Mouse (Mus musculus): Measurements from ENCODE around the gene Vps33b. TPM values are rescaled to one million over a fixed set of nuclear protein-coding genes. Genes with fewer than 3 reads are reported as not detected.
A peak's percentile ranks its signal among the peaks of the same experiment; 100 is the strongest.

Gene Vps33b
- polyA plus RNA-seq, 1 experiment from 2014 or later: 22.1 TPM

DNA sequence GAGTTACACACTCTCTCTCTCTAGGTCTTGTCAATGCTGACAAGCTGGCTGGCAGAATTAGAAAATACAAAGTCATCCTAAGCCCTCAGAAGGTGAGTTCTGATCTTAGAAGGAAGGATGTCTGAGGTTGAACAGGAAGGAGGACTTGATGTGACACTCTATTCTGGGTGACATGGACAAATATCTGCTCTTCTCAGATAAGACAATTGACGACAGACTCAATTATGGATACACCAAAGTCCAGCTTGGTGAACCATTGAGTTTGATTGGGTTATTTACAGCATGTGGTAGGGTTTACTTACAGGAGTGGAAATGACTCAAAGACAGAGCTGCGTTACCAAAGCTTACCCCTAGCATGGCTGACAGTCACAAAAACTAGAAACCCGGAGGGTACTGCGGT lies 6.9 kb downstream of the Vps33b start:
- Histone ChIP-seq H3K4me2 (replicated peaks) (no peak overlapping the region), H3K4me1 (no peaks in the 10 kb centered on the region), H3K36me3 (peaks cover 72% of the 10 kb centered on the region), H3K27ac (no peak overlapping the region), H3K27me3 (replicated peaks) (no peaks in the 10 kb centered on the region), H3K9ac (no peak overlapping the region), H3K4me3 (no peak overlapping the region), H3K9me3 (peaks cover 16% of the 10 kb centered on the region)
- WGBS: 97% methylated on average over 4 of the region's 4 CpGs
- no peak for ATAC-seq (ENCODE audit: low FRiP score, low read depth)

DNA sequence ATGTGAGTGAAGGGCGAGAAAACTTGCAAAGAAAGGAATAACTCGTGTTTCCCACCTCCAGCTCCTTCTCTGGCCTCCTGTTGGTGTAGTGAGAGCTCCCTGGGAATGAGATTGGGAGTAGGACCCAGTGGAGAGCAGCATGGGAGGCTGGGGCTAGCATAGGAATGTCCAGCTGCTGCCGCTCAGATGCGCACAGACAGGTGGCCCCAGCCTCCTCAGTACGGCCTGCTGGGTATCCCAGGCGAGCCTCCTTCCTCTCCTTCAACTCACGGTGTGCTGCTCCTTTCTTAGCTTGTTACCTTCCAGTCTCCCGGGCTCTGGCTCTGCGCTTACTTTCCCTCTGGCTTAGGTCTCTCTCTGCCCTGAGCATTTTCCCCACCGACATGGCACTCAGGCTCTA lies 10.6 kb downstream of the Vps33b start:
- ATAC-seq (ENCODE audit: low FRiP score, low read depth): no peak
- no peak overlapping the region for H3K4me3 ChIP-seq
- no peaks in the 10 kb centered on the region for H3K27me3 ChIP-seq (replicated peaks)
- H3K9ac ChIP-seq: no peak overlapping the region
- peaks cover 78% of the 10 kb centered on the region for H3K36me3 ChIP-seq
- H3K9me3 ChIP-seq: peaks cover 3% of the 10 kb centered on the region
- H3K27ac ChIP-seq: no peak overlapping the region
- 88% methylated on average over 10 of the region's 10 CpGs for WGBS
- H3K4me1 ChIP-seq: no peaks in the 10 kb centered on the region
- H3K4me2 ChIP-seq (replicated peaks): no peak overlapping the region

DNA sequence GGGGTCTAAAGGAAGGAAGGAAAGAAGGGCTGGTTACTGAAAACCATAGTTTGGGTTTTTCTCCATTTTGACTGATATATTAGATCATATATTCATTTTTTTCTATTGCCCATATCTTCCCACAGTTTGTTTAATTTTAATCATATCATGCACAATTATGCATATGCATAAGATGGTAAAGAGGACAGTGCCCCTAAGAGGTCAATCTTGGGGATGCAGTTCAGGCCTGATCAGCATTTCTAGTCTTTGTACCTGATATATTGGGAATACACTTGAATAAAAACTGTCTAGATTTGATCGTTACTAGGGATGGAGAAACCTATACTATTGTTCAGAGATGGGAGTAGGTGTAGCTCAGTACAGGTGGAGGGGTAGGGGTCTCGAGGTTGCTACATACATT lies 11.5 kb downstream of the Vps33b start:
- no peaks in the 10 kb centered on the region for H3K4me1 ChIP-seq
- no peak for ATAC-seq (ENCODE audit: low FRiP score, low read depth)
- H3K9ac ChIP-seq: no peak overlapping the region
- 93% methylated on average over 2 of the region's 2 CpGs for WGBS
- no peak overlapping the region for H3K27ac ChIP-seq
- H3K36me3 ChIP-seq: peaks cover 79% of the 10 kb centered on the region
- no peaks in the 10 kb centered on the region for H3K27me3 ChIP-seq (replicated peaks)
- no peak overlapping the region for H3K4me3 ChIP-seq
- H3K9me3 ChIP-seq: no peaks in the 10 kb centered on the region
- no peak overlapping the region for H3K4me2 ChIP-seq (replicated peaks)

DNA sequence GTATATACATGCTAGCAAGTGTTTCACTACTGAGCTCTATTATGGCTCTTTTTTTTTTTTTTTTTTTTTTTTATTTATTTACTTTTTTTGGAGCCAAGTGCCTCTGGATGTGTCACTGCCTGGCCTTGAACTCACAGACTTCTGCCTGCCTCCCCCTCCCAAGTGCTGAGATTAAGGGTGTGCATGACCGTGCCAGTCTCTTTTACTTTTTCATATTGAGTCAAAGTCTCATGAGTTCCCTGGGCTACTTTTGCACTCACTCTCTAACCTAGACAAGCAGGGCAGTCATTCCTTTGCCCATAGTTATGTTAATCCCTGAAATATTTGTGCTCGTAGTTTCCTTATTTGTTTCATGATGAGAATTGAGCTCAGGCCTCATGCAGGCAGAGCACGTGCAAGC lies 12.2 kb downstream of the Vps33b start:
- Histone ChIP-seq H3K4me1 (no peaks in the 10 kb centered on the region), H3K36me3 (peaks cover 79% of the 10 kb centered on the region), H3K9me3 (no peaks in the 10 kb centered on the region), H3K4me2 (replicated peaks) (no peak overlapping the region), H3K27me3 (replicated peaks) (no peaks in the 10 kb centered on the region), H3K4me3 (no peak overlapping the region), H3K27ac (no peak overlapping the region), H3K9ac (no peak overlapping the region)
- ATAC-seq (ENCODE audit: low FRiP score, low read depth): no peak
- WGBS: 87% methylated on average over 3 of the region's 3 CpGs

DNA sequence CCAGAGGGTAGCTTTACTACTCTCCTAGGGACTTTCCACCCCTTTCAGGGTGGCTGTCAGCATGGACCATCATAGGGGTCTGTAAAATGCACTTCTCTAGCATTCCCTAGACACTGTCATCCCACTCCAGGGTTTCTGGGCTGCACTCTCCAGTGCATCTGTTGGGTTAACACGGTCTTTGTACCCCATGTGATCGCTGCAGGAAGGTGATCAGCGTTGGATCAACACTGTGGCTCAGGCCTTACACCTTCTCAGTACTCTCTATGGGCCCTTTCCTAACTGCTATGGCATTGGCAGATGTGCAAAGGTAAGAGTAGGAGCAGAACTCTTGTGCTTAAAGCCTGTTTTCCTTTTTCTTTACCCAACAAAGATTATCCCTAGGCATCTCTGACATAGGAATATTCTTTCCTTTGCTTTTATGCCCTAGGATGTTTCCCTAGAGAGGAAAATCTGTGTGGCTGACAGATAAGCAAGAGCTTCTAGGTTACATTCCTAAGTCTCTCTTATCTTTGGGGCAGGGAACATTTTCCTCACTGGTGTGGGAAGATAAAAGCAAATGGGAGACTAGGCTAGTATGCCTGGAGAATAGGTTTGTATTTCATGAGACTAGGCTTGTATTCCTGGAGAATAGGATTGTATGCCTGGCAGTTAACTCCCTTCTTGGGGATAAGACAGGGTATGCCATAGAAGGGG lies 13.9 kb downstream of the Vps33b start:
- Histone ChIP-seq H3K36me3 (peaks cover 80% of the 10 kb centered on the region), H3K27ac (no peak overlapping the region), H3K9me3 (no peaks in the 10 kb centered on the region), H3K4me1 (no peaks in the 10 kb centered on the region), H3K4me3 (no peak overlapping the region), H3K9ac (no peak overlapping the region), H3K27me3 (replicated peaks) (no peaks in the 10 kb centered on the region), H3K4me2 (replicated peaks) (no peak overlapping the region)
- WGBS: 91% methylated on average over 3 of the region's 3 CpGs
- ATAC-seq (ENCODE audit: low FRiP score, low read depth): no peak

DNA sequence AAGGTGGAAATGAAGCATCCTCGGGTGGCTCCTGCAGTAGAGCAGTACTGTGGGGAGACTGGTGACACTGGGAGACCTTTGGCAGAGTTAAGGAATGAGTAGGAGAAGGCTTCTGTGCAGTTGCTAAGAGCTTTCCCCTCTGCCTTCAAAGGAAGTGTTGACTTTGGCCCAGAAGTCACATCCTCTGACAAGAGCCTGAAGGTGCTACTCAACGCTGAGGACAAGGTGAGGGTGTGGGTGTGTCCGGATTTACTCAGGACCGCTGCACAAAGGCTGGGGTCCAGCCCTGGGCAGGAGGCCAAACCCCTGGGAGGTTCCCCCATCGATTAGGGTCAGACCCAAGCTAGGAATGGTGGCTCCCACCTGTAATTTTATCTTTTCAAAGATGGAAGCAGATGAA lies 14.9 kb downstream of the Vps33b start:
- 95% methylated on average over 5 of the region's 5 CpGs for WGBS
- ATAC-seq (ENCODE audit: low FRiP score, low read depth): no peak
- Histone ChIP-seq H3K27me3 (replicated peaks) (no peaks in the 10 kb centered on the region), H3K36me3 (peaks cover 76% of the 10 kb centered on the region), H3K9me3 (no peaks in the 10 kb centered on the region), H3K4me3 (no peak overlapping the region), H3K4me1 (no peaks in the 10 kb centered on the region), H3K4me2 (replicated peaks) (no peak overlapping the region), H3K9ac (no peak overlapping the region), H3K27ac (no peak overlapping the region)

DNA sequence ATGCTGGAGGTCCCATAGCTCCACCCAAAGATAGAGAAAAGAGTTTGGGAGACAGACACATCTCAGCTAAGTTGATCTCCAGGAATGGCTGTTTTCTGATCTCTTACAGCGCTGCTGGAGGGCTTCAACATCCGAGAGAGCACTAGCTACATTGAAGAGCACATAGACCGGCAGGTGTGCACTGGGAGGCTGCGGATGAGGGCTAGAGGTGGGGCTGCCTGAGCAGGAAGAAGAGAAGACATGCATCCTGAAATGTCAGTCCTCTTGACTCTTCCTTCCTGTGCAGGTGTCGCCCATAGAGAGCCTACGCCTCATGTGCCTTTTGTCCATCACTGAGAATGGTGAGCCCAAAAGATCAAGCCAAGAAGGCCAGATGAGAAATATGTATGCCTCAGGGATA lies 16.3 kb downstream of the Vps33b start:
- Histone ChIP-seq H3K4me3 (no peak overlapping the region), H3K27me3 (replicated peaks) (no peaks in the 10 kb centered on the region), H3K4me1 (no peaks in the 10 kb centered on the region), H3K9me3 (no peaks in the 10 kb centered on the region), H3K9ac (no peak overlapping the region), H3K36me3 (peaks cover 81% of the 10 kb centered on the region), H3K27ac (no peak overlapping the region), H3K4me2 (replicated peaks) (no peak overlapping the region)
- ATAC-seq (ENCODE audit: low FRiP score, low read depth): no peak
- 96% methylated on average over 6 of the region's 6 CpGs for WGBS

DNA sequence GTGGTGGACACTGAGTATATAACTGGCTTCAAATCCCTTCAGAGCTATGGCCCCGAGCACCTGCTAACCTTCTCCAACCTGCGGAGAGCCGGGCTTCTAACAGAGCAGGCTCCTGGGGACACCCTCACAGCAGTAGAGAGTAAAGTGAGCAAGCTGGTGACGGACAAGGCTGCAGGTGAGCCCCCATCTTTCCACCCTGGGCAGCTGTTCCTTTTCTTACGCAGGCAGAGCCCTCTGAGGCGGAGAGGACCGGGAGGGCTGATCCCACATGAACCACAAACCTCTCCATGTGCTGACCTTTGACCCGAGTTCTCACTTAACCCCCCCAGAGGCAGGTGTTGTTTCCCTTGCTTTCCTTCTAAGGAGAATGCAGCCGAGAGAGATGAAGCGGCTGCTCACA lies 18.3 kb downstream of the Vps33b start:
- H3K27me3 ChIP-seq (replicated peaks): no peaks in the 10 kb centered on the region
- H3K4me2 ChIP-seq (replicated peaks): no peak overlapping the region
- WGBS: 83% methylated on average over 10 of the region's 10 CpGs

DNA sequence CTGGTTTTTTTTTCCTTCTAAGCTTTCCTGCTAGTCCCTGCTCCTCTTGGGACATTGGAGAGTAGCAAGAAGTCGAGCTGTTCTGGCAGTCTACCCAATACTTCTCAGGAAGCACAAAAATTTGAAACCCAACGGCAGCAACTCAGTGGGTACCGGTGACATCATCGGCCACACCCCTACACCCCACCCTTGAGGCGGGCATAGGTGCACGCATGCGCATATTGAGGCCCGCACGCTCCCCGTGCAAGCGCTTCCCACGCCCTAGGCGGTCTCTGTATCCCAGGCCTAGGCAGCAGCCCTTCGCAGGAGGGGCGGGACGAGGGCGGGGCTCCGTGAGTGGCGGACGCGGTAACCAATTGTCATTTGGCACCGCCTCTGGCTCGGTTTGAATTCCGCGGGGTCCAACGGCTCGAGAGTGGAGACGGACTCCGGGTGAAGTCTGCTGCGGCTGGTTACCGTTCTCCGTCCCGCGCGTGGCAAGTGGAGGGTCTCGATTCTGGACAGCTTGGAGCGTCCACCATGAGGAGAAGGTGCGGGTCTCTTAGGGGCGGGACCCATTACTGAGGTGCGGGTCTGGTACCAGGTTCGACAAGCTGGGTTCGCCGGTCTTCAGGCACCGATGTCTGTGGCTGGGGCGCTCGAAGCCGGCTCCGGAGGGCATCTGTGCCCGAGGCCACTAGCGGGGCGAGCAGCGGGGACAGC lies 24.8 kb downstream of the Vps33b start, which contains the start of gene Prc1:
Gene Prc1, plus strand, starts transcription at position 389 of the 702 bp plus-strand sequence.
- Histone ChIP-seq H3K9me3 (no peaks in the 10 kb centered on the region), H3K27me3 (replicated peaks) (no peaks in the 10 kb centered on the region), H3K9ac (peak within 1 kb of the TSS; percentile 74), H3K27ac (peak within 1 kb of the TSS; percentile 46; the same call in 1 of the 2 replicates), H3K4me2 (replicated peaks) (peak within 1 kb of the TSS; percentile 92), H3K4me1 (peaks cover 14% of the 10 kb centered on the region), H3K36me3 (peaks cover 24% of the 10 kb centered on the region), H3K4me3 (peak within 1 kb of the TSS; percentile 79)
- under 1% methylated on average over 52 of the region's 52 CpGs for WGBS
- peak; percentile 99 for ATAC-seq (ENCODE audit: low FRiP score, low read depth)

More for the DNA sequence above, 18.3 kb downstream of the Vps33b start:
- Histone ChIP-seq H3K36me3 (peaks cover 86% of the 10 kb centered on the region), H3K9ac (no peak overlapping the region), H3K9me3 (no peaks in the 10 kb centered on the region), H3K27ac (no peak overlapping the region), H3K4me3 (no peak overlapping the region), H3K4me1 (no peaks in the 10 kb centered on the region)
- no peak for ATAC-seq (ENCODE audit: low FRiP score, low read depth)

DNA sequence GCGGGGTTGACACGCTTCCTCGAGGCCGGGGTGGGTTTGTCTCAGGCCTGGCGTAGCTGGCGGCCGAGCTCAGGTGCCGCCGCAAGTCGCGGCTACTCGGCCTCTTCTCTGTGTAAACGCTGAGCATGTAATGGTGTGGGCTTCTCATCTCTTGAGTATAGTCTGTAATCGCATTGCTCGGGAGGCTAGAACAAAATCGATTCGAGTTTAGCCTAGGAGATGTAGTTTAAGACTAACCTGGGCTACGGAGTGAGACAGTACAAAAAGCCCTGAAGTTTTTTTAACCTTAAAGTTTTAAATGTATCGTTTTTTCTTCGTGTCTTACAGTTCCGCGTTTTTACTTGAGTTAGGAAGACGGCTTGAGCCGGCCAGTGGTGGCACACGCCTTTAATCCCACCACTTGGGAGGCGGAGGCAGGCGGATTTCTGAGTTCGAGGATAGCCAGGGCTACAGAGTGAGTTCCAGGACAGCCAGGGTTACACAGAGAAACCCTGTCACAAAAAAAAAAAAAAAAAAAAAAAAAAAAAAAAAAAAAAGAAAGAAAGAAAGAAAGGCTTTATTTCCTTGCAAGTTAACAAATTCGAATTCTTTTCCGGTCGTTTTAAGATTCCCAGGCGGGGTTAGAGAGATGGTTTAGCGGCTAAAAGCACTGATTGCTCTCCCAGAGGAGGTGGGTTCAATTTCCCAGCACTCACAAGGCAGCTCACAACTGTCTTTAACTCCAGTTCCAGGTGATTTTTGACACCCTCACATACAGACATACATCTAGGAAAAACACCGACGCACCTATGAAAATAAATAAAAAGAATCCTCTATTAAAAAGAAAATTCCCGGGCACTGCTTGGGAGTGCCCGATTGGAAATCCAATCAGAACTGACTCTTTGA lies 25.6 kb downstream of the Vps33b start:
- Histone ChIP-seq H3K4me2 (replicated peaks) (peak overlapping the region; percentile 92), H3K9me3 (no peaks in the 10 kb centered on the region), H3K36me3 (peaks cover 25% of the 10 kb centered on the region), H3K27me3 (replicated peaks) (no peaks in the 10 kb centered on the region), H3K4me3 (peak overlapping the region; percentile 79), H3K9ac (peak overlapping the region; percentile 74), H3K4me1 (peaks cover 14% of the 10 kb centered on the region), H3K27ac (peak overlapping the region; percentile 46; the same call in 1 of the 2 replicates)
- ATAC-seq (ENCODE audit: low FRiP score, low read depth): peak; percentile 52; the same call in 1 of the 2 replicates
- WGBS: 8% methylated on average over 37 of the region's 37 CpGs

DNA sequence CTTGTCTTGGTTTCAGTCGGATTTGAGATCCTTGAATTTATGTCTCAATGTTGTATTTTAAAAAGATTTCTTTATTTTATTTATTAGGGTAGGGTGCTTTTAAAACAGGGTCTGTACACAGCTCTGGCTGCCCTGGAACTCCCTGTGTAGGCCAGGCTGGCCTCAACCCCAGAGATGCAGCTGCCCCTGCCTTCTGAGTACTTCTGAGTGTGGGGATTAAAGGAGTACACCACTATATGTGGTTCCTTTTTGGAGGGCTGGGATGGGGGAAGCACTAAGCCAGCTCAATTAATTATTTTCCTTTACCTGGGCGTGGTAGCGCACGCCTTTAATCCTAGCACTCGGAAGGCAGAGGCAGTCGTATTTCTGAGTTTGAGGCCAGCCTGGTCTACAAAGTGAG lies 27.0 kb downstream of the Vps33b start:
- WGBS: 93% methylated on average over 6 of the region's 6 CpGs
- no peak for ATAC-seq (ENCODE audit: low FRiP score, low read depth)
- no peak overlapping the region for H3K27ac ChIP-seq
- H3K4me1 ChIP-seq: peaks cover 14% of the 10 kb centered on the region
- no peaks in the 10 kb centered on the region for H3K9me3 ChIP-seq
- peak overlapping the region; percentile 92 for H3K4me2 ChIP-seq (replicated peaks)
- no peak overlapping the region for H3K4me3 ChIP-seq
- peaks cover 22% of the 10 kb centered on the region for H3K36me3 ChIP-seq
- no peak overlapping the region for H3K9ac ChIP-seq
- H3K27me3 ChIP-seq (replicated peaks): no peaks in the 10 kb centered on the region

DNA sequence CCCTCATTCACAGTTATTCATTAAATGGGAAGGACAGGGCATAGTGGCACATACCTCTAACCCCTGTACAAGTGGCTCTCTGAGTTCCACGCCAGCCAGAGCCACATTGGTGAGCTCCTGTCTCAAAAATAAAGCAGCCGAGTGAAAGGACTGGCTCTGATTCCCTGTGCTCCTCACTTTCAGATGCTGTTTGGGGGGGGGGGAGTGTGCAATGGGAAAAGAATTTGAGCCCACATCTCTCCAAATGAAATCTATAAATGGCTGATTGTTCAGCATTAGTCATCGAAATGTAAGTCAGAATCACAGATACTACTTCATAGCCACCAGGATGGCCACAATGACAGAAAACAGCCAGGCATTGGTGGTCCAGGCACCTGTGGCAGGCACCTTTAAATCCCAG lies 27.6 kb downstream of the Vps33b start:
- no peak overlapping the region for H3K4me3 ChIP-seq
- no peak overlapping the region for H3K9ac ChIP-seq
- H3K4me1 ChIP-seq: peaks cover 14% of the 10 kb centered on the region
- peaks cover 26% of the 10 kb centered on the region for H3K36me3 ChIP-seq
- no peaks in the 10 kb centered on the region for H3K27me3 ChIP-seq (replicated peaks)
- no peaks in the 10 kb centered on the region for H3K9me3 ChIP-seq
- no peak overlapping the region for H3K27ac ChIP-seq
- H3K4me2 ChIP-seq (replicated peaks): no peak overlapping the region
- ATAC-seq (ENCODE audit: low FRiP score, low read depth): no peak
- WGBS: 90% methylated on average over 3 of the region's 3 CpGs

Measured in neural tube, embryonic 12.5 days (tissue).